Mouse (Mus musculus) natural killer cell, adult 2 months (primary cell): ENCODE data around the gene Frmd8.
A peak's percentile ranks its signal among the peaks of the same experiment; 100 is the strongest.

Experiments used
- DNase-seq, 2 experiments: peaks; one replicate each; pipeline ENCODE4 v3.0.0; 2022; ENCODE audit warnings: low spot score in 2 of 2

Frmd8 gene

GRCm38 (mm10) chr19:5806809-5807205, 68.3 kb downstream of the Frmd8 start:
- DNase-seq: no peak

GRCm38 (mm10) chr19:5806051-5806808, 68.8 kb downstream of the Frmd8 start:
- DNase-seq: no peak

DNA sequence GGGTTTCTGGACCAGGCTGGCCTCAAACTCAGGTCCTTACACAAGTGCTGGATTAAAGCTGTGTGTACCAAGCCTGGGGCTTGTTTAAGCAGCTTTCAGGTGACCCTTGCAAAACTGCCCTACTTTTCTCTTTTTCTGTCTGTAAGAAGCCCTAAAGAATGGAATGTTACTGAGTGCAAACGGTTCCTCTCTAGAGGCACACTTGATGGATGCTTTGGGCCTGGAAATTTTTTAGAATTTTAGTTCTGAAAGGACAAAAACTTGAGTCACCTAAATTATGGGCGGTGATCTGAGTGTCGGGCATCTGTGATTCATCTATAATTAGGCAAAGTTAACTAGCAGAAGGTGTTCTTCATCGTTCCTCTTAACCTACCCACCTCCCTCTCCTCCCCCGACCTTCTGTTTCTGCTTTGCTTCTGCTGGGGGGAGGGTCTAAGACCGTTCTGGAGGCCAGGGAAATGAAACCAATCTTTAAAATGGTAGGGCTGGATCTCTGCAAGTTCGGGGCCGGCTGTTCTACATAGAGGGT, 70.6 kb downstream of the Frmd8 start:
- peak in 1 of 2 experiments; percentile 43 for DNase-seq

GRCm38 (mm10) chr19:5803881-5804279, 71.2 kb downstream of the Frmd8 start:
- no peak for DNase-seq

- peak; percentile 99 for DNase-seq
These were observed 71.8 kb downstream of the Frmd8 start for GRCm38 (mm10) chr19:5803041-5803880.

DNA sequence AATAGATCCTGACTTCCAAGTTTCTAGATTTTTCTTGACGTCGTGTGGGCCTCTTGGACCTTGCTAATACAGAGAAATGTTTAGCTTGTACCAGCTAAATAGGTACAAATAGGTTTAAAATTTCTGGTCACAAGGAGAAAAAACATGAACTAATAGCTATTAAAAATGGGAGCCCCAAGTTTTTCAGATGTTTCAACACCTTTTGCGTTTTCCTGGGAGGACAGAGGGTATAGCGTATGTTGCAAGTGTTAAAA, 72.4 kb downstream of the Frmd8 start:
- no peak for DNase-seq

DNA sequence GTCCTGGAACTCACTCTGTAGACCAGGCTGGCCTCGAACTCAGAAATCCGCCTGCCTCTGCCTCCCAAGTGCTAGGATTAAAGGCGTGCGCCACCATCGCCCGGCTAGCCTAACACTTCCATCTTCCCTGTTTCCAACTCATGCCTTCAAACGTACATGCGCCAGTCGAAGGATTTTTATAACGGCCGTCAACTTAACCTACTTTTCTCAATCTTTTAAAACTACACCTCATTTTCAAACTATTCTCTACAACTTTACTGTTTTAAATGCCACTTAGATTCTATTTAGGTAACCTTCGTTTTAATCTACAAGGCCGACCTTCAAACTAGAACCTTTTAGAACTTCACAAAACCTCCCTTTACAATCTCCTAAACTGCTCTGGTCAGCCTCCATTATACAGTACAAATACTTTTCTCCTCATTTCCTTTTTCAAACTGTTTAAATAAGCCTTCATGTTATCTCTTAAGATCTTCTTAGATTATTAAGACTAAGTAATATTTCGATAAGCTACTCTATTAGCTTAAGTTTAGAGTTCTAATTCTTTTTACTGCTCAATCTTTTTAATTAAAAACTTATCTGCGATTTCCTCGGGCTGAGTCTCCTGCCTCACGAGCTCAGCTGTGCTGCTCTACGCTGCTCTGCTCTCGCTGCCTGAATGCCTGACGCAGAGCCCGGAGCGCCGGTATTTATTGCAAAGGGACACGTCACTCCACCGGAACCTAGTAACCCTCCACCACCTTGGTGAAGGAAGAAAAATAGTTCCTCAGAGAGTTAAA, 72.9 kb downstream of the Frmd8 start:
- DNase-seq: peak; percentile 95 to 96

GRCm38 (mm10) chr19:5801432-5801964, 73.6 kb downstream of the Frmd8 start:
- no peak for DNase-seq

- no peak for DNase-seq
These were observed 74.2 kb downstream of the Frmd8 start for GRCm38 (mm10) chr19:5800632-5801431.

GRCm38 (mm10) chr19:5800350-5800631, 74.8 kb downstream of the Frmd8 start:
- no peak for DNase-seq
